Mouse (Mus musculus): ENCODE results near the gene Xlr5a. TPM values are rescaled to one million over a fixed set of nuclear protein-coding genes. Genes with fewer than 3 reads are reported as not detected.
A peak's percentile ranks its signal among the peaks of the same experiment; 100 is the strongest.
"Not testable (repeated sequence)": the region's sequence is repeated elsewhere in the genome, so short reads cannot be mapped to it uniquely, and the experiment has no call there.

The Xlr5a gene
- not detected for total RNA-seq (2021)
- long read RNA-seq, experiment 1, partial matches to known transcripts, result 0 of 1 reads
- long read RNA-seq, experiment 1, other reads (novel, unspliced or antisense), result 1 of 1 reads
- long read RNA-seq, experiment 2, partial matches to known transcripts, result 0 of 1 reads
- long read RNA-seq, experiment 2, other reads (novel, unspliced or antisense), result 1 of 1 reads

- H3K4me3 ChIP-seq; H3K27ac ChIP-seq; intact Hi-C loops (cut with DNase I); DNase-seq (ENCODE audit: extremely low spot score in 1 of 2, low spot score in 2 of 2): not testable (repeated sequence)
These were observed at the start of gene Xlr5a, which contains the start of gene Xlr5c for GRCm38 (mm10) chrX:73292876-73293275. Gene Xlr5a (minus strand): TSS chrX:73292976. Gene Xlr5c (minus strand): TSS chrX:73292976.

- H3K4me3 ChIP-seq, result peak within 1 kb of the TSS; percentile 60
- peak; percentile 71 to 77 for DNase-seq (ENCODE audit: extremely low spot score in 1 of 2, low spot score in 2 of 2)
- intact Hi-C loops (cut with DNase I), result loop anchor here (2.0 kb wide), 1 partner anchor 114 kb away; the partner anchor contains the start of gene F8a
- peak within 1 kb of the TSS; percentile 65; the same call in 1 of the 2 replicates for H3K27ac ChIP-seq
- TF ChIP-seq CTCF (IDR thresholded peaks at IDR 0.05), result no peak
These were observed 49.7 kb upstream of the Xlr5a start, which contains the start of gene Zfp275 for GRCm38 (mm10) chrX:73342483-73342895. Gene Zfp275 (plus strand): TSS chrX:73342621.

- peak overlapping the region; percentile 60 for H3K4me3 ChIP-seq
- no peak for TF ChIP-seq CTCF (IDR thresholded peaks at IDR 0.05)
- no peak overlapping the region; the same call in 1 of the 2 replicates for H3K27ac ChIP-seq
- no peak for DNase-seq (ENCODE audit: extremely low spot score in 1 of 2, low spot score in 2 of 2)
- intact Hi-C loops (cut with DNase I), result loop anchor here (2.0 kb wide), 1 partner anchor 113 kb away; the partner anchor contains the start of gene F8a
These were observed 49.3 kb upstream of the Xlr5a start for GRCm38 (mm10) chrX:73342068-73342467.

- Histone ChIP-seq H3K4me3 (no peak overlapping the region), H3K27ac (no peak overlapping the region)
- DNase-seq (ENCODE audit: extremely low spot score in 1 of 2, low spot score in 2 of 2), result no peak
- intact Hi-C loops (cut with DNase I), result no loop called here
- TF ChIP-seq CTCF (IDR thresholded peaks at IDR 0.05), result no peak
These were observed 48.7 kb upstream of the Xlr5a start for GRCm38 (mm10) chrX:73341473-73341872.

GRCm38 (mm10) chrX:73336740-73337139, 44.0 kb upstream of the Xlr5a start, which contains the start of gene Gm45015:
Gene Gm45015 (minus strand): TSS chrX:73336840.
- H3K27ac ChIP-seq, result no peak within 1 kb of the TSS
- DNase-seq (ENCODE audit: extremely low spot score in 1 of 2, low spot score in 2 of 2), result no peak
- intact Hi-C loops (cut with DNase I), result no loop called here
- no peak within 1 kb of the TSS for H3K4me3 ChIP-seq
- no peak for TF ChIP-seq CTCF (IDR thresholded peaks at IDR 0.05)

- no peak overlapping the region for H3K27ac ChIP-seq
- intact Hi-C loops (cut with DNase I), result no loop called here
- H3K4me3 ChIP-seq, result no peak overlapping the region
- no peak for DNase-seq (ENCODE audit: extremely low spot score in 1 of 2, low spot score in 2 of 2)
- TF ChIP-seq CTCF (IDR thresholded peaks at IDR 0.05), result no peak
These were observed 40.8 kb upstream of the Xlr5a start for GRCm38 (mm10) chrX:73333548-73333947.

- H3K4me3 ChIP-seq, result no peak overlapping the region
- no peak for DNase-seq (ENCODE audit: extremely low spot score in 1 of 2, low spot score in 2 of 2)
- H3K27ac ChIP-seq, result no peak overlapping the region
- no peak for TF ChIP-seq CTCF (IDR thresholded peaks at IDR 0.05)
- intact Hi-C loops (cut with DNase I), result no loop called here
These were observed 34.4 kb upstream of the Xlr5a start for GRCm38 (mm10) chrX:73327215-73327614.

- no peak overlapping the region for H3K4me3 ChIP-seq
- no peak for TF ChIP-seq CTCF (IDR thresholded peaks at IDR 0.05)
- H3K27ac ChIP-seq, result no peak overlapping the region
- intact Hi-C loops (cut with DNase I), result no loop called here
- no peak for DNase-seq (ENCODE audit: extremely low spot score in 1 of 2, low spot score in 2 of 2)
These were observed 28.3 kb upstream of the Xlr5a start for GRCm38 (mm10) chrX:73321029-73321428.

GRCm38 (mm10) chrX:73312522-73312921, 19.7 kb upstream of the Xlr5a start:
- TF ChIP-seq CTCF (IDR thresholded peaks at IDR 0.05), result peak; percentile 68
- Histone ChIP-seq H3K27ac (no peak overlapping the region), H3K4me3 (0 out of 2 replicates have a peak overlapping the region, but pooled peaks have one; percentile 14)
- DNase-seq (ENCODE audit: extremely low spot score in 1 of 2, low spot score in 2 of 2), result peak; percentile 13
- intact Hi-C loops (cut with DNase I), result loop anchor here (5.0 kb wide), 3 partner anchors 100 to 180 kb away; partner anchors contain the start of gene Zfp92

GRCm38 (mm10) chrX:73295745-73296144, 3.0 kb upstream of the Xlr5a start:
- intact Hi-C loops (cut with DNase I); H3K4me3 ChIP-seq; DNase-seq (ENCODE audit: extremely low spot score in 1 of 2, low spot score in 2 of 2); H3K27ac ChIP-seq: not testable (repeated sequence)

- DNase-seq (ENCODE audit: extremely low spot score in 1 of 2, low spot score in 2 of 2); H3K4me3 ChIP-seq; H3K27ac ChIP-seq; intact Hi-C loops (cut with DNase I): not testable (repeated sequence)
These were observed 27.5 kb downstream of the Xlr5a start, which contains the start of gene Xlr3c for GRCm38 (mm10) chrX:73265270-73265669. Gene Xlr3c (minus strand): TSS chrX:73265390.

GRCm38 (mm10) chrX:73262428-73262827, 30.3 kb downstream of the Xlr5a start:
- intact Hi-C loops (cut with DNase I); H3K27ac ChIP-seq; H3K4me3 ChIP-seq; DNase-seq (ENCODE audit: extremely low spot score in 1 of 2, low spot score in 2 of 2): not testable (repeated sequence)

- intact Hi-C loops (cut with DNase I); H3K4me3 ChIP-seq; H3K27ac ChIP-seq; DNase-seq (ENCODE audit: extremely low spot score in 1 of 2, low spot score in 2 of 2): not testable (repeated sequence)
These were observed 49.9 kb downstream of the Xlr5a start, which contains the start of gene Xlr4c for GRCm38 (mm10) chrX:73242821-73243325. Gene Xlr4c (minus strand): TSS chrX:73243130.
